Mouse (Mus musculus): ENCODE measurements around the gene 2310033P09Rik.
A peak's percentile ranks its signal among the peaks of the same experiment; 100 is the strongest.

Gene 2310033P09Rik

DNA sequence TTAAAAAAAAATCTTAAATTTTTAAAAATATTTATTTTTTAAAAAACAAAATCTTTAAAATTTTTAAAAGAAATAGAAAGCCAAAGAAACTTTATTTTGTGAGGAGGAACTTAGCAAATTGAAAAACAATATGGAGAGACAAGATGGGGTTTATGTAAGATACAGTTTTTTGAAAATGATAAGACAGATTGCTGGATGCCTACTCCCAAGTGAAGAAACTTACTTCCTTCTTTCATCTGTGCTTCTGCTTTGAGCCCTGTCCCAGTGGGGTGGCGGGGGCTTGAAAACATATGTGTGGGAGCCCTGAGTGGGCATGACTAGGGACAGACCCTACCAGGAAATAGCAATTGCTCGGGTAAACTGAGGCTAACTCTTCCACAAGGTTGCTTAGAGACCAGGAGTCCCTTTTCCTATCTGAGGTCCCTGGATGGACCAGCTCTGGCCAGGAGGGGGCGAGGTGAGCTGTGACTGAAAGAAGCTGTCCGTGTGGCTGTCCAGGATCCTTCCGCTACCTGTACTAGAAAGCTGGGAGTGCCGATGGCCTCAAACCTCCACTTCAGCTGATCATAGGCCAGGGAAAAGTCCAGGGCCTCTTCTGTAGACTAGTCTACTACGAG lies 22.1 kb downstream of the 2310033P09Rik start:
- DNase-seq = peak; percentile 67

DNA sequence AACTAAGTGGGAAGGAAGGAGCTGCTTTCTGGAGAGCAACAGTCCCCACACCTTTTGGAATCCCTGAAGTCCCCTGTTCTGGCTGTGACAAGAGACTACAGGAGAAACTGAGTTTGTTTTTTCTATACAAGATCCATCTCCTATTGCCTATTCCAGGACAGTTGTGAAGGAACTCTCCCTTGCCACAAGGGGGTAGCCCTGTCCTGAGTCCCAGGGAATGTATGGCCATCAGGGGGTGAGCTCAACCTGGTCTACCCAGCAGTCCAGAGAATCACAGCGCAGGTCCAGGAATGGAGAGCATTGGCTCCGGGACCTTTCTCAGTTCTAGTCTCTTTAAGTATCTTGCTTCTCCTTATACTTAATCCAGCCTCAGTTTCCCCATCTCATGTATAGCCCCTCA lies 24.7 kb downstream of the 2310033P09Rik start:
- no peak for DNase-seq

DNA sequence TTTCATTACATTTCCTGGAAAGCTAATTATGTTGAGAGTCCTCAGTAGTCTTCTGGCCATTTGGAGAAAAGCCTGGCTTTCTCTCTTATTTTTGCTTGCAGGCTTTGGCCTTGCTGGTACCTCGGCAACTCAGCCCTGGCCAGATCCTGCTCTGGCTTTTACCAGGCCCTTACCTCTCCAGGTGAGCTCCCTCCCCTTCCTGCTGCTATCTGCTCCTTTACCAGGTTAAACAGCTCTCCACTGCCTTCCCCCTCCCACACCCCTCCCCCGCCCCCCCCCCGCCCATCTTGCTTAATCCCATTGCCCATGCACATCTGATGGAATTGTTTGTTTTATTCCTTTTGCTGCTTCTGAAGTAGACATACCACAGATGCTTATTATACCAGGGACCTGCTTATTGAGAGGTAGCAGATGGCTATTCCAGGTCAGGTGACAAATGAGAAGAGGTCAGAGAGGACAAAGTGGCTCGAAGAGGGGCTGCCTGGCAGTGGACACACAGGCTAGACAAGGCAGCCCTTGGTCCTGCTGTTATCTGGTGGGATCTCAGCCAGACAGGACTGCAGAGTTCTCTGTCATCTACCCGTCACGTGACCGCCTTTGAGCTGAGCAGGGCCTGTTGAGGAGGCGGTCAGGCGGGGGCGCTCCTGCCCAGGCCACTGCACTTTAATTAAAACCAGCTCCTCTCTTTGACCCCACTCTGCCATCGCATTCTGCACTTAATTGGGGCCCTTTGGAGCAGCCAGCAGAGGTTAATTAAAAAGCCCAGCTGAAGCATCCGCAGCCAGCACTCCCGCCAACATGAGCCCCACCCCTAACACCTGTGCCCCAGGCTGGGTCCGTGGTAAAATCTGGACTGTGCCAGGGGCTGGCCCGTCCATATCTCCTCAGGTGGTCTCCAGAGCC lies 30.7 kb downstream of the 2310033P09Rik start:
- DNase-seq = peak; percentile 87

DNA sequence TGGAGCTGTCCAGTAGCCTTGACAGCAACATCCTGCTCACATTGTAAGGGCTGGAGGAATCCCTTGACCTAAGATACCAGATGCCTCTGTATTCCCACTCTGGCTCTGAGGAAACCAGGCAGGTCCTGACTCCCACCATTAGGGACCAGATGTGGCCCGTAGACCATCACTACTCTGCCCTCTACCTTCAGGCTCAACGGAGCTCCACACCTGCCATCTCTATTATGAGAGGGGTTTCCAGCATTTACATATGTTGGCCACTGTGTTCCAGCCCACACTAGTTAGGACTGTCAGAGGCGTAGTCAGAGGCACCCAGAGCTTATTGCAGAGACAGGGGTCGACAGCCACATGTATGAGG lies 31.3 kb downstream of the 2310033P09Rik start:
- no peak for DNase-seq

DNA sequence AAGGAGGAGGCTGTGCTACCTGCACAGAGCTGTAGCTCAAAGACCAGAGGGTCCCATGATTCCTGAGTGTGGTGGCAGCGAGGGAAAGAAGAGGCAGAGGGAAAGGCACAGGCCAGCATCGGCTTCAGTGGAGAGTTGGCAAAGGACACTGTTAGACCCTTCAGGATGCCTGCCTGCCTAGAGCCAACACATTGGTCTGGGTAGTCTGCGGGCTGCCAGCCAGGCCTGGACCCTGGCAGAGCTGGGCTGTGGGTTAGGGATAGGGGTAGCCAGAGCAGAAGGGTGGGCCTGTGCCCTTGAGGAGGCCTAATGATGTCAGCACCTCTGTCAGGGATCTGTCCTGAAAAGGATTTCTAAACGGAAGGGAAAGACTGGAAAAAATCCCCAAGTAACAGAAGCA lies 31.7 kb downstream of the 2310033P09Rik start:
- no peak for DNase-seq

DNA sequence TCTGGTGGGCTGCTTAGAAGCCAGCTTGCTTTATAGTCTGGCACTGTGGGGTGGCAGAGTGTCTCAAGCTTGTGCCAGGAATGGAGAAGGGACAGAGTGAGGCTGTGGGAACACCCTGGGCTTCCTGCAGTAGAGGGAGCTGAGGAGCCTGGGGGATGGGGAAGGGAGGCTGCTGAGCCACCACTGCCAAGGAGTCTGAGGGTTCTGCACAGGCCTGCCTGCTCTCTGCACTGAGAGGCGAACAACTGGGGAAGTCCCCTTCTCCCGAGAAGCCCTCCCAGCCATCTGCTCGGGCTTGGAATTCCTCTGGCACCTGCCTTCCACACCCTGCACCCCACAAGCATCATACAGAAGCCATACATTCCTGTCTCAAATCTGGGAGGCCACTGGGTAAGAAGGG lies 33.7 kb downstream of the 2310033P09Rik start:
- no peak for DNase-seq

DNA sequence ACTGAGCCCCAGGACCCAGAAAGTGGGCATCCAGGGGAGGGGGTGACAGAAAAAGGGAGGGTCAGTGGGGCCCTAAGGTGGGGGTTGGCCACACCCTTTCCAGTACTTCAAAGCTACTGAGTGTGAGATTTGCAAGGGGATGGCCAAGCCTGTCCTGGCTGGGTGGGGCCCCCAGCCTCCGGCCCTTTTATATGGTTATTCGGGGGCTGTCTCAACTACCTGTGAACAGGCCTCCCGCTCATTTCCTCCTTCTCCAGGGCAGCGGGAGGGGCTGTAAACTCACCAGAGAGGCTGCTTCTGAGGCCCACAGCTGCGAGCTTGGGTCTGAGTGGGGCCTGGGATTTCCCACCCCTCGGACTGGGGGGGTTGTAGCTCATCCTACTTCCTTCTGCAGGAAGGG lies 35.7 kb downstream of the 2310033P09Rik start:
- DNase-seq = no peak

DNA sequence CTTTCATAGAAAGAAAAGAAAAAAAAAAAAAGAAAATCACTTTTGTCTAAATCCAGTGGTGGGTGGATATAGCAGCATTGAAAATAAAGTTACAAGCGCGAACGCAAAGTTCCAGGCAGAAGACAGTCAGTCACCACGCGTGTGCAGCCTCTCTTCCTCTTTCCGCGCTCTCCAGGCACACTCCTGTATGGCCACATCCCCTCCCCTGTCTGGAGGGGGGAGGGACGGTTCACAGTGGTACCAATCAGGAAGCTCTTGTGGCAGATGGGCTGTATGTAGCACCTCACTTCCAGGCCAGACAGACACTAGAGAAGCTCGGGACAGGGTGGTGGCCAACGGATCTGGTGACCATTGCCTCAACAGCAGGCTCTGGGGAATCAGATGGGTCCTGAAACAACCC lies 40.0 kb downstream of the 2310033P09Rik start:
- no peak for DNase-seq

DNA sequence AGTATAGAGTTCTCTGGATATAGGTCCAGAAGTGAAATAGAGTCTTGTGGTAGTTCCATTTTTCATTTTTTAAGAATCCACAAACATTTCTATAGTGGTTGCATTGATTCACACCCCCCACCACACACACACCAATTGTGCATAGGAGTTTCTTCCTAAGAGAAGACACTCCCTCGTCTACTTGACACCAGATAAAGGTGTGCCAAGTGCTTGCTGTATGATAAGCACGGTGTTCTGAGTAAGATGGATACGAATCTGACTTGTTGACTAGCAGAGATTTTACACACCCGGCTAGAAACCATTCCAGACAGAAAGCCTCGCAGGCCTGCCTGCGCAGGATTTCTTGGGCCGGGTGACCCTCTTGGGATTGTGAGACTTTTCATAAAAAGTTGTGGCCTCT lies 51.5 kb downstream of the 2310033P09Rik start:
- DNase-seq = no peak

All from cerebellum, adult 9-11 months (tissue).